Mouse (Mus musculus) neutrophil, adult 59 days (primary cell): ENCODE data around the gene Ppm1e. TPM values are rescaled to one million over a fixed set of nuclear protein-coding genes. Genes with fewer than 3 reads are reported as not detected.

Experiments used
- total RNA-seq, 2 experiments: library from RNA; stranded (reverse); gene quantifications; 1 replicate in 1 of 2; 2 replicates in 1 of 2; pipeline ENCODE4 v1.2.4; 2023

The Ppm1e gene
- 1 to 10 TPM; 1.1 to 2.2 TPM for total RNA-seq

DNA sequence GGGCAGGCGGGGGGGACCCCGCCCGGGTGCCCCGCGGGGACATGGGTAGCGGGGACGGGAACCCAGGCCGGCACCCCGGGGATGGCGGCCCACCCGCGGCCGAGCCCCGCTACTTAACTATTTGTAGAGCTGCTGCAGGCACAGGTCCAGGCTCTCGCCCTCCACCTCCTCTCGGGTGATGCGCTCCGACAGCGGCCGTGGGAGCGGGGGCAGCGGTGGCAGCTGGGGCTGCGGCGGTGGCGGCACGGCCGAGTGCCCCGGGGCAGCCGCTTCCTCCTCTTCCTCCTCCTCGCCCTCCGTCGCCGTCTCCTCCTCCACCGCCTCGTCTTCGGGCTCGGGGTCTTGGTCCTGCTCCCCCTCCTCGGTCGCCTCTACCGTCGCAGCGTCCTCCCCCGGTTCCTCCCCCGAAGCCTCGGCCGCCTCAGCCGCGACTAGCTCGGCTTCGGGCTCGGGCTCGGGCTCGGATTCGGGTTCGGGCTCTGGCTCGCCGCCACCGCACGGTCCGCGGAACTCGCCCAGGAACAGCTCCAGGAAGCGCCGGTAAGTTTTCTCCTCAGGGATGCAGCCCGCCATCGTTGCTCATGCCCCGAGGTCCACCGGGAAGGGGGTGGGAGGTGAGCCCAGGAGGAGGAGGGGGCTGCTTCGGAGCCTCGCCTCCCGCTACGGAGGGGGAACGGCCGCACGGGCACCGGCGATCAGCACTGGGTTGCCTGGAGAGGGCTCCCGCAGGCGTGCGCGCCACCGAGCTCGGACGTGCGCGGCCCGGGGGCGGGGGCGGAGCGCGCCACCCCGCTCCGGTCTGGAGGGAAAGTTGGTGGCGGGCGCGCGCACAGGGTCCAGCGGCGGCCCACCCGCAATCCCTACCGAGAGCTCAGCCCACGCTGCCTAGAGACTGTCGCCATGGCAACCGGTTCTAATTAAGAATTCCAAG is at the start of gene Ppm1e:
Ppm1e (minus strand) TSS at position 693 of the 931 bp plus-strand sequence.

DNA sequence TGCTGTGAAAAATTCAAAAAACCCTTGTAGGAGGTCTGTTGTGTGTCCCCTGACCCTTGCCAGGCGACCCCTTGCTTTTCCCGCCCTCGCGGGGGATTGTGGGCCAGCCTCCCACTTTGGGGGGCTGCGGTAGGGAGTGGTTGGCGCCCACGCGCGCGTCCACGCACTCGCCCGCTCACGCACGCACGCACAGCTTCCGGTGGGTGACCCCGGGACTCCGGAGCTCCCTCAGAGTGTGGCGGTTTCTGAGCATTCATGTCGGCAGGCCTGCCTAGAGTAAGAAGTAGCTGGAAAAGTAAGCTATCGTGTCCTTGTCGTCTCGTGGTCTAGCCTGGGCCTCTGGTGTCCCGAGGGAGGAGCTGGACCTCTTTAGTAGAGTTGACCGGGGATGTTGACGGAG is 46.1 kb upstream of the Ppm1e start, which contains the start of the genes Rad51c and Tex14:
Rad51c (minus strand) TSS at position 79 of the 400 bp plus-strand sequence.
Tex14 (plus strand) TSS at position 190 of the 400 bp plus-strand sequence.

Other genes with a start within 250 kb of the Ppm1e start
- gene Ska2, start 249.8 kb downstream of the Ppm1e start, total RNA-seq, result 10 to 100 TPM; 12.3 to 12.8 TPM
- 10 to 100 TPM; 10.6 to 10.8 TPM for gene Trim37, start 231.9 kb downstream of the Ppm1e start, total RNA-seq
- gene Rad51c, start 45.9 kb upstream of the Ppm1e start, total RNA-seq, result 1 to 10 TPM; 3.2 to 3.9 TPM
- under 1 TPM; 0.38 to 0.82 TPM for gene Tex14, start 46.0 kb upstream of the Ppm1e start, total RNA-seq
- not detected for gene Gm11492, start 207.6 kb upstream of the Ppm1e start, total RNA-seq
- gene Sept4, start 209.9 kb upstream of the Ppm1e start, total RNA-seq, result 1 to 10 TPM in 1 of 2 experiments, not detected in 1; 1.5 TPM
- gene Mtmr4, start 233.1 kb upstream of the Ppm1e start, total RNA-seq, result 10 to 100 TPM; 20.9 to 22.4 TPM